Mouse (Mus musculus) inflammation-experienced regulatory T-cells, adult 6 months (primary cell): ENCODE measurements at regions not wholly inside any gene's neighbourhood (a gene's known extent, or its start where the extent isn't known, plus 50 kb on each side); places are given as distances from the start of the nearest gene placed in this dataset.

Source experiments
- ATAC-seq: one replicate; pipeline ENCODE4 v1.8.0; 2017

DNA sequence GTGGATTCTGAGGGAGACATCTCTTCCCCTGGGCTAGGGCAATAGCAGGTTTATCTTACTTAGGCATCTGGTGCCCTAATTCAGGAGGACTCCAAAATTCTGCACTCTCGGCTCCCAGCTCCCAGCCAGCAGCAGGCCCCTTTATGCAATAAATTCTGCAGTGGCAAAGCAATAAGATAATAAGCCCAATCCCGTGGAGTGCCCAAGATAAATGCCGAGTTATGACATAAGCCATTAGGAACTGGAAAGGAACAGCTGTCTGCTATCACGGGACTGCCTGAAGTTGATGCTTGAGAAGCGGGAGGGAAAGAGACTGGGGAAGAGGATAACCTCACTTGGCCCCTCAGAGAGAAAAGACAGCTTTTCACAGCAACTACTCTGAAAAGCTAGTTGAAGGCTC lies 159.0 kb downstream of the 1190002N15Rik start:
- no peak for ATAC-seq

DNA sequence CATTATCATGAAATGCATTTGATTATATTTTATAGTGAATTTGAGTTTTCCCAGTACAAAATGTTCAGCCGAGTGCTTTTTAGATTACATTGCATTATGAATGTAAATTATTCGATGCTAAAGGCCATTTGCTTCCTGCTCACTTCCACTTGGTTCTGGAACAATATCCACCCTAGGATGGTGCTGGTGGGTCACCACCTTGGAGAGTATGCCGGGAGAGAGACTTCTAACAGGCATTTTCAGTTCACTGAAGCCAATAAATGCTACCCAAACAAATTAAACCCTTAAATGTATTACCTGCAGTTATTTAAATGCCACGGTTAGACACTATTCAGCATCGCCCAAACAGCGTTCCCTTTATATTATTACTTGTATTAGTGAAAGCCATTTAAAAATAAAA lies 159.6 kb downstream of the 1190002N15Rik start:
- ATAC-seq: no peak

DNA sequence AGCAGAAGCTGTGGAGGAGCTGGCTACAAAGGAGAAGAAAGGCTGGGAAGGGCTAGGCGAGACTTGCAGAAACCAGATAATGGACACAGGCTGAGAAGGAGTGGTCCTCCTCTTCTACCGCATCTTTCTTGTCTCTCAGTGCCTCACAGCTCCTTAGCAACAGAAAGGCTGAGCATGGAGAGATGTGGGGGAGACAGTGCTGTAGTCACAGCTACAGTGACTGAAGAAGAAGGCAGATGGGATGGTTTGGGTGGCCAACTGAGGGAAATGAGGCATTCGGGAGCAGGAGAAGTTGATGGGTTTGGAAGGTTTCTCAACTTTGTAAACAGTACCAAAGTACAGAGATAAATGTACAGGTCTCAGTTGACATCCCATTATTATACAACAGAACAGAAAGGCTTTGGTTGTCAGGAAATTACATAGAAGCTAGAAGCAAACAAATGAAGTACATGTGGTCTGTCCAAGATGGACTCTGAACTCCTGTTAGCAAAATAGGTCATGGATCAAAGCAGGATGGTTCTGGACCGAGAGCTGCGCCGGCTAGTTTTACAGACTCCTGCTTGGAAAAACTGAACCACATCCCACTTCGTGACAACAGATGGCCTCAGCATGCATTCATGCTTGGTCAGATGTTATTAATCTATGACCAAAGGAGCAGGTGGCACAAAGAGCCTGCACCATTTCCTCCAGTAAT lies 160.4 kb downstream of the 1190002N15Rik start:
- ATAC-seq: no peak

DNA sequence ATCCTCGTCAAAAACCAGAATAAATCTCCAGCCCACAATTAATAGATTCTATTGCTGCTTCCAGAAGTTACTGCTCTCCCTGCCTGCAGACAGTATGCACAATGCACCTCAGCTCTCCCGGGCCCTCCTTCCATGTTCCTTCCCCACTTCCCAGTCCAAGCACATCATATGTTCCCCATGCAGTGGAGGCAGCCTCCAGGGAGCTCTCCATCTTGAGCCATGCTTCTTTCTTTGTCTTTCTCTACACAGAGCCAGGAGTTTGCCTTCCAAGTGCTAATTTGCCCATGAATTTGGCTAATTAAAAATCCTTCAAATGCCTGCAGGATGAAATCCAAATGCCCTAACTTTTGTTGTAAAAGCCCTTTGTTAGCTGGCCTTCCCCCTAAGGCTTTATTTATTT lies 166.9 kb downstream of the 1190002N15Rik start:
- no peak for ATAC-seq

DNA sequence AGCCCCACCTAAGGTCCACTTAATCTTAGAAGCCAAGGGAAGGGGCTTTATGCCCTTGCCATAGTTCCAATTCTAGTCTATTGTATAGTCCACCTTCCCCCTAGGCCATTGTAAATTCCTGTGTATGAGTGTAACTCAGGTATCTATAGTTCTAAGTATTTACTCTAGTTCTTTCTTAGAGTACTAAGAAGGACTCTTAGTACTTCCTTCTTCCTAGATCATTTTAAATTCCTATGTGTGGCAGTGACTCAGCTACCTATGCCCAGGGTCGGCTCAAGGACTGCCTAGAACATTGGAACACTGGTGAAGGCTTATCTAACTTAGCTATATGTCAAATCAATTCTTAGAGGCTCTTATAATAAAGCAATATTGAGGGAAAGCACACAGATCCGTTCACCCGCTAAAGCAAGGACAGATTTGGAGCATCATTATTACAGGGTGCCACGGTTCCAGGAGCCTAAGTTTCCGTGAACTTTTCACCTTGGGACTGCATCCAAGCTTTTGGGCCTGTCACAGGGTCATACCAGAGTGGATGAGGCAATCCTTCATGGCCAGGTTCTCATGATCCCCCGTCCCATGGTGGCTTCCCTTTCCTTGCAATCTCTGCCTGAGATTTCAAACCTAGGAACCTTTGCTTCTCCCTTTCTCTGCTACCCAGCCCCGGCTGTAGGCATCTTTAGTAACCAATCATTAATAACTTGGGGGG lies 169.5 kb downstream of the 1190002N15Rik start:
- ATAC-seq: no peak

DNA sequence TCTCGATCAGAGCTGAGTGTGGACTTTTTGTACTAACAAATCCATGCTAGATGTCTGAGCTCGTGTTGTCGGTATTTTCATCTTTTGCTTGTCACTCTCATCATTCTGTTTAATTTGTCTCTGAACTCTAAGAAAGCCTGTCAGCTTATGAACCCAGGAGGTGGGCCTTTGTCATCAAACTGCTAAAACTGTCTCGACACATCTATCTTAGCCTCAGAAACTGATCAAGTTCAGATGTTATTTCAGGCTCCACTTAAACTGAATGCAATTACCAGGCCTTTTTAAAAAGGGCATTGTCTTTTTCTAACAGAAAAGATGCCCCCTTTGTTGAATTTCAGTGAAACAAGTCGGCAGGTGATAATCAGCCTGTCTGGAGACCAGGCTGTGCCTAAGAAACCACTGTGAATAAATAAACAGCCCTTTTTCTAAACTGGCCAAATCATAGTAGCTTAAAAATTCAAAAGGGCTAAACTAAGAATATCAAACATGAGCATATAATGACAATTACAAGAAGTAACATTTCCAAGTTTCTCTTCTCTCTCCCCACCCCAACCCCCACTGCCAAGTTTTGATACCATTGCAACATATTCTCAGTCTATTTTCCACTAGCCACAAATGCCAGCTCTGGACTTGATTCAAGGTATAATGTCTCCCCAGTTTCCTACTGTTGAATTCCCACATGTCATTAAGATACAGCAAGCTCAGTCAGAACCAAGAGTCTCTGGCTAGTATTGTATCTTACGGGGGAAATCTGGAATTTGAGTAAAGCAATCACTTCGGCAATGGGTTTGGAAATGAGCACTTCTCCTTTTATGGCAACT lies 175.8 kb downstream of the 1190002N15Rik start:
- ATAC-seq: no peak

DNA sequence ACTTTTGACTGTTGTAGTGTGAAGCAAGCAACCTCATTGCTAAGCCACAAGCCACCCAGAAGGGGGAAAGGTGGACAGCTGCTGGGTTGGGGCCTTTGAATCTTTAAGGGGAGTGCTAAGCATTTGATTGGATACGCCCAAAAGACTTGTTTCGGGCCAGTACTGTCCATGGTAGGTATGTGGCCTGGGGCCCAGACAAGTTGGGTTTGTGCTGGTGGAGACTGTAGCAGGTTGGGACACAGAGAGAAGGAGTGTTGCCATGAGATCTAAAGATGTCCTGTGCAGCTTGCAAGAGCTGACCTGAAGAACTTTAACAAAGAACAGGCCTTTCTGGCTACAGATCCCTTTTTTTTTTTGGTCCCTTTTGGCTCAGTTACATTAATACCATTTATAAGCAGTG lies 176.9 kb downstream of the 1190002N15Rik start:
- no peak for ATAC-seq

DNA sequence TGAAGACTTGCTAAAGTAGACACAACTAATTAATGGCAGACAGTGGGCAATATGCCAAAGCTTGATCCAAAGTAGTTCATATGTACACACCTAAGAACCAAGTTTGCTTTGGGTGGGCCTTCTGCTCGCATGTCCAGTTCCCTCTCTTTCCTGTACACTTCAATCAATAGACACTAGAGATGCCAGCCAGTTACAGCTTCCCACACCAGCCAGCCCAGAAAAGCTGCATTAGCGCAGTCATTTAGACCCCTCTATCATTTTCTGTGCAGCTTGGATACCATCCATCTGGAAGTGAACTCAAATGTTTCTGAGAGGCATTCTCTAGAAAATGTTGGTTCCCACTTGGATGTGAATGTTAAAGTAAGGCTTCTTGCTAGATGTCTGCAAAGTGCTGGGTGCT lies 179.7 kb downstream of the 1190002N15Rik start:
- ATAC-seq: no peak

DNA sequence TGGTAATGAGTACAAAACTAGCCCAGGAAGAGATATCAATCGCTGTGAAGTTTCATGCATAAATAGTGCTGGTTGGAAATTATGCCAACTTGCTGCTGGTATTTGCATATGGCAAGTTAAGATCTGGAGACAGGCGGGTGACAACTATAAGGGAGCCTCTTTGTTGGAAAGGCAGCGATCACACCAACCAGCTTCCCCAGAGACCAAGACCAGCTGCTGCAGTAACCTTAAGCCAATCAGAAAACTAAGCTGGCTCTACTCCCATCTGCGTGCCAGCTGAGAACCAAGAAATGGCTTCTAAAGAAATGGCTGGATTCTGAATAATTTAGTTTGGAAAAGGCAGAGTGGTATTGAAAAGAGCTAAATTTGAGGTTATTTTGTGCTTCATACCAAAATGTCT lies 195.9 kb downstream of the 1190002N15Rik start:
- no peak for ATAC-seq

DNA sequence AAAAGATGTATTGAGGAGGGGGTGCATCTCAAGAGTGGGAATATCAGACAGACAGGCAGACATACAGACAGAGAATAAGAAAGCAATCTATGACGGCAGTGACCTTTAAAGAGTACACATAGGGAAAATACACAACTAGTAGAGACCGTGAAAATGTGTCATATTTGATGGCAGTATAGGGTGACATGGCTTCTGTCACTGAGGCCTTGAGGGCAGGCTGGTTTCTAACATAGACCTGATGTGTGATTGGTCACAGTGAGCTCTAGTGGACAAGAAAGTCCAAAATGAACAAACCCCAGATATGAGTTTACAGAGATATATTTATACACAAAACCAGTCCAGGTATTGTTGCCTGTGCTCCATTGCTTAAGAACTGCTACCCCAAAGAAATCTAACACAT lies 196.3 kb downstream of the 1190002N15Rik start:
- no peak for ATAC-seq

DNA sequence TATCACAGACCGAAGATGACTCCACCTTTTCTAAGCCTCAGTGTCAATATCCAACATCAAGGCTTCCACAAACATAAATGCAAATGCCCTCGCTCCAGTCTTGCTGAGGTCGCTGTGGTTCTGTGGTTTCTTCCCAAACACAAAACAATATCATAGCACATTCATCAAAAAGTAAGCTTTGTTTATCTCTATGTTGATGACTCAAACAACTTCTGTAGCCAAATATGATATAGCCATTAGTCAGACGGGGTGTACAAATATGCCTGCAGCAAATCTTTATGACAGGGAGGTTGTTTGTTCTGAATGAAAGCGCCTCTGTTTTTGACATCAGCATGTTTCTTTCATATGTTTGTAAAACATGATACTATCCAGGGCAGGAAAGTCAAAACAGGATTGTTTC lies 204.4 kb downstream of the 1190002N15Rik start:
- ATAC-seq: no peak

DNA sequence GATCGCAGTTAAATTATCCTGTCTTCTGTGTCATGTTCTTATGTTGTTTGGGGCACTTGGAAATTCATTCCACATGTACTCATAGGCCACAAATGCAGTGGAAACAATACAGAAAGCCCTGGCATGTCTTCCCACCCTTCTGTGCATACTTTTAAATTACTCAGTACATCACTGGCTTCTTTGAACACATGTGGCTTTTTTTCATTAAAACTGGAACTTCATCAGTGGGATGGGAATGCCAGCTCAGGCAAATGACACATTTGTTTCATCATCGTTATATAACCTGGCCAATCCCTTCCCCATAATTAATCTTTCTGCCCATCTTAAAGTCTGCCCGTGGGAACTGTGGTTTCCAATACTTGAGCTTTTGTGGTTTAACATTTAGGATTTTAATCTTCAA lies 214.9 kb downstream of the 1190002N15Rik start:
- no peak for ATAC-seq

DNA sequence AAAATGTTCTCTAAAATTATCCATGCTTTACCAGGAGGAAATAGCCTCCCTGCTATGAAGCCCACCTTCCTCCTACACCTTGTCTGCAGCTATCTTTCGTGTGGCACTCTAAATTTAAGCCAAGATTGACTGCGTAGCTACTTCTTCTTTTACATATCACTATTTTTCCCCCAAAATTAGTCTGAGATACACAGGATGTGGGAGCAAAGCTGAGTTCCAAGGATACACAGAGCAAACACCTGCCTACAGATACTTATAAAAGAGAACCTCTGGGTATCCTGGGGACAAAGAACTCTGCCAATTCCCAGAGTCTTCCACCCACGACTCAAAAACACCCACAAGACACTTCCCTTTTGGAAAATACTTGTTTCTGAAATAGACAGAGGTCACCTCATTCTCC lies 235.3 kb downstream of the 1190002N15Rik start:
- no peak for ATAC-seq

DNA sequence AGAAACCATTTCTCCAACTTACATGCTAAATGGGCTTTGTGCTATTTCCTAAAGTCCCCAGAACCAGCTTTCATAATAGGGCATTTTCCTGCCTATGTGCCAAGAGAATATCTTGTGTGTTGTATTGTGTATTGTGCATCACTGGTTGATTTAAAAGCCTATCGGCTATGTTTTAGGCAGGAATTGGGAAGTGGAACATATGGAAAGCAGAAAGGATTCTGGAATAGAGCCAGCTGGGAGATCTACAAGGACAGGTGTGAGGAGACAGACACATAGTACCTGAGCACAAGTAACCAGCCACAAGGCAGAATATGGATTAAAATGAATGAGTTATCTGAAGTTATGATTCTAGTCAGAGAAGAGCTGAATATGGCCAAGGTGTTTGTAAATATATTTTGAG lies 236.0 kb downstream of the 1190002N15Rik start:
- ATAC-seq: no peak

DNA sequence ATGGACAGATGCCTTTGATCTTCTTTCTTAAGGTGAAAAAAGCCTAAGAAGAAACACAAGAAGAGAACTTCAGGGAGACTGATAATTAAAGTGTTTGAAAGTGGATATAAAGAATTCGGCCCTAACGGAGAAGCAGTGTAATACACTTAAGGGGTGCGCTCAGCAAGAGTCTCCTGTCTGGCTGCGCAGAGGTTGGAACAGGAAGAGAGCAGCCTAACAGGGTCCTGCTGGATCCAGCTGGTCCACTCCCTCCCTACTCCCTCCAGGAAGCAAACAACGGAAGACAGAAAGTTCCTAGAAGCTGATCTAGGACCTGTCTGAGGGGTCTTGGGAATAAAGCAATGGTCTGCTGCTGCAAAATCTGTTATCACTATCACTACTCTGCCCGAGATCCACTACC lies 242.4 kb downstream of the 1190002N15Rik start:
- no peak for ATAC-seq

DNA sequence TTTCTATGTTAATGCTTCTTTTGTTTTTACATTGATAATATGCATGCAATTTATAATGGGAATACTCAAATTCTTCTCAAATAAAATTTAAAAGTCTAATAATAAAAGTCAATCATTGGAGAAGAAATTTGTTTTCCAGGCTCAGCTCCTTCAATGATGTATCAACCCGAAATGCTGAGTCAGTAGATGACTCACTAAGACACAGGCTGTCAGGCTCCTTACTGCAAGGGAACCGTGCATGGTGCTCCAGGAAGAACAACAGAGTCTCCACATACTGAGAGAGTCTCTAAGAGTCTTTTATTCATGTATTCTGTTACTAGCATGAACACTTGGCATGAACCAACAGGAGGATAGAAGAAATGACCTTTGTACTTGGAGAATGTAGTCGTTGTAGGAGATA lies 245.7 kb downstream of the 1190002N15Rik start:
- ATAC-seq: no peak

DNA sequence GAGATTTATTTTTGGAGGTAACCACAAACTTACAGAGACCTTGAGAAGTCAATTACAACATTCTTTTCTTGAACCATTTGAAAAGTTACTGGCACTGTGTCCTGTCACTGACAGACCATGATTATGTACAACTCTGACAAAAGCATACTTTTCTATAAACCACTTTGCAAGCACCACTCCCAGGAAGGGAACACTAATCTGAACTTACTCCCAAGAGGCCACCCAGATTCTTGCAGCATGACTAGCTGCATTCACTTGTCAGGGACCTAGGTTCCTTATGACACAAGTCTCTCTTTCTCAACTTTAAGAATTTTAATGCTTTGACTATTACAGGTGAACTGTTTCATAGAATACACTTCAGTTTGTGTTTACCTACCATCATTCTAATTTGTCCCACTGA lies 248.3 kb downstream of the 1190002N15Rik start:
- no peak for ATAC-seq

DNA sequence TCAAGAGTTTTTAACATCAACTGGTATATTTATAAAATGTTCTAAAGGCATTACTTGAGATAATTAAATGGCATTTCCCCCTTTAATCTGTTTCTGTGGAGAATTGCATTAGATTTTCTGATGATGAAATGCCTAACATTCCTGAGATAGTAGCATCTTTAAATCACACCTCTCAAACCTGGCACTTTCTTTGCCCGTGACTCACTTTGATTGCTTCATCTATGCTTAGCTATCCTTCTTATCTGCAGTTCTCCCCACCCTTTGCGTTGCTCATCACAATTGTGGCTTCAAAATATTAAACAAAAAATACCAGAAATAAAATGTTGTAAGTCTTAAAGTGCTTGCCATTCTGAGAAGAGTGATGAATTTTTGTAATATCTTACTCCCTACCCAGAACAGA lies 250.3 kb downstream of the 1190002N15Rik start:
- ATAC-seq: no peak

DNA sequence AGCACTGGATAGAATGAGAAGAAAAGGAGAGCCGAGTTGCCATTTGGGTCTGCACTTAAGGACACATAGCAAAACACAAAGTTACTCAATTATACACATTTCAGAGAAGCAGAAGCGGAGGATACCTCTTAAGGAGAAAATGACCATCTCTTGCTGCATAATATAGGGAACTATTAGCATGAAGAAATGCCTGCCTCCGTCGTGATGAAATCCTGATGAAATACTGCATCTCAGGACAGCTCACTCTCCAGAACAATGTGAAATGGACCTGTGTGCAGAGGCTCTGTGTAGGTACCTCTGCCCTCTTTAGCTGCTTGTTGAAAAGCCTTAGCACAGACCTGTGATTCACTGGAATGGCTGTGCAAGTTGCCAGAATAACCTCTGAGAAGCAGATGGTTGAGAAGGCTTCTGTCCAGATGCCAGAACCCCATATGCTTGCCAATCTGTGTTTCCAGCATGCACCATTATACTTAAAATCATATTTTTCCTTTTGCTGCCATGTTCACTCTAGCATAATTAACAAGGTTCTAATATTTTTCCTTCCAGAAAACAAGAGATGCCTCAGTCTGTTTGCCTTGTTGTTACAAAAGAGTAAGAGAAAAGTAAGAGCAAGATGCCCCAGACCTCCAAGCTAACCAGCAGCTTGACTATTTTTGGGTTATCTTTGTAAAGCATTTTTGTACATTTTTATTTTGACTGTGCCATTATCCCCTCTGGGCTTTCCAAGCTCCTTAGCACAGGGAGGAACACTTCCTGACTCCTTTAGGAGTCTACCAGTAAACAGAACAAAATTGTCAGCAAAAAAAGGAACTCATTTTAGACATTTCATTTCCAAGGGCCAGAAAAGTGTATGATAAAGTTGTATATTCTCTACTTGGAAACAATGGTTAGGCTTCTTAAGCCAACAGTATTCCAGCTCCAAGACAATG lies 259.0 kb downstream of the 1190002N15Rik start:
- no peak for ATAC-seq

DNA sequence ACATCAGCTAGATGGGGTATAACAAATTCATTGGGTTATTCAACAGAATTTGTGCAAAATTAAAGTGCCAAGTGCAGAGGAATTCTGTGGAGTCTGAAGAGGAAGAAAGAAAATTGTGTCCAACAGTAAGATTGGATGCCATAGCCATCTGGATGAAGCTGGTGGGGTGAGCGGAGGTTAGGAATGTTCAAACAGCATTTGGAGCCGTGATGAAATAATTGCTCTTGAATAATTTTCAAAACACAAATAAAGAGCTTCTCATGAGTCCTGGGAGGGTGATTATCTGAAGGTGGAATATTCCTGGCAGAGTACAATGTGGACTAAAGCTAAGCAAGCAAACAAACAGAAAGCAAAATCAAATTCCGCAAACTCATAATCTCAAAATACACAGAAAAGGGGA lies 260.8 kb downstream of the 1190002N15Rik start:
- ATAC-seq: no peak

DNA sequence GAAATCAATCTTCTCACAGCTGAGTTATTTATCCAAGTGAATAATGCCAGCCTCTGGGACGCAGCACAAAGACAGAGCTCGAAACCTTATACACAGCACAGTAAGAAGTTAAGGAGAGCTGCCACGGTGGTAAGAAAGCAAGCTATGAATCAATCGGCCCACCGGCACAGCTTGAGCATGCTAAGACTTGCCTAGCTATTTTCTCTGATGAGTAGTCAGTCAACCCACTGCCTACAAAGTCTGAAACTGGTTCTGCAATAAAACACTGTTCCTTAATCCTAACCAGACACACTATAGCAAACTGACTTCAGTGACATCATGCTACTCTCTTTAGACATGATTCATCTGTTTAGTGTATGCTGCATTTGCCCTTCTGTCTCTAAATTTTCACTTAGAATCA lies 268.7 kb downstream of the 1190002N15Rik start:
- ATAC-seq: no peak

DNA sequence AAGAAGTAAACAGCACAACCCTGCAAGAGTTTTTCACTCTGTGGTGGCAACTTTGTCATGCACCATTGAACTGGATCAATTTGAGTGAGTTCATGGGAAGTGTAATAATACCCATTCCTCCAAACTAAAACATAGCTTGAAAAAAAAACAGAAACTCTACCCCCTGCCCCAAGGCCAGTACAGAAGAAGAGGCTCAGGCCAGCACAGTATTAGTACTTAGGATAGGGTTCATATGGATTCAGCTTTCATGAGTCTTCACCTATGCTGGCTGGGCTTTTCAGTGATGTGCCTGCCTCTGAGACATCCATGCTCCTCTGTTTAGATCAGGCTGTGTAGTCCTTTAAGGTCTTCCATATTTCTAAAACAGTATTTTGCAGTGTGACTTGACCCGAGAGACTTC lies 270.6 kb downstream of the 1190002N15Rik start:
- no peak for ATAC-seq
